Mouse (Mus musculus) liver, postnatal 0 days (tissue): Measurements from ENCODE around the gene Chn1. TPM values are rescaled to one million over a fixed set of nuclear protein-coding genes. Genes with fewer than 3 reads are reported as not detected.
A peak's percentile ranks its signal among the peaks of the same experiment; 100 is the strongest.

Source experiments
- ATAC-seq: fragments of 200-750 bp; cut with Nextera tagmentation; 2 replicates; pipeline ENCODE4 v1.8.0; 2017; ENCODE audit warnings: mild to moderate bottlenecking, moderate library complexity
- DNase-seq: peaks from one replicate; pipeline ENCODE4 v3.0.0-alpha.2; 2016
- H3K27ac ChIP-seq: fragments of 300-500 bp; sonication (generic); 2 replicates; pipeline ENCODE4 v1.5.1; 2014; ENCODE audit warnings: antibody characterized with exemption, moderate library complexity, mild to moderate bottlenecking, low read depth
- H3K27me3 ChIP-seq: fragments of 300-500 bp; sonication (generic); 2 replicates; pipeline ENCODE4 v1.6.1; 2014; ENCODE audit warnings: low read length, control low read depth, mixed read lengths; ENCODE audit not compliant: insufficient read depth
- H3K36me3 ChIP-seq: fragments of 300-500 bp; sonication (generic); replicated peaks from 2 replicates; pipeline ENCODE4 v1.6.1; 2014; ENCODE audit warnings: mild to moderate bottlenecking, control low read depth, low read length, moderate library complexity, mixed read lengths; ENCODE audit not compliant: insufficient read depth
- H3K4me1 ChIP-seq: fragments of 300-500 bp; sonication (generic); 2 replicates; pipeline ENCODE4 v1.6.1; 2014; ENCODE audit warnings: antibody characterized with exemption, mild to moderate bottlenecking, control low read depth; ENCODE audit not compliant: insufficient read depth
- H3K4me2 ChIP-seq: fragments of 300-500 bp; sonication (generic); 2 replicates; pipeline ENCODE4 v1.6.1; 2014; ENCODE audit warnings: low read depth, mild to moderate bottlenecking, low read length, moderate library complexity, mixed read lengths
- H3K4me3 ChIP-seq: fragments of 300-500 bp; sonication (generic); 2 replicates; pipeline ENCODE4 v1.5.1; 2014; ENCODE audit warnings: low read depth, low read length
- H3K9ac ChIP-seq: fragments of 300-500 bp; sonication (generic); replicated peaks from 2 replicates; pipeline ENCODE4 v1.6.1; 2014; ENCODE audit warnings: mild to moderate bottlenecking, moderate library complexity
- H3K9me3 ChIP-seq: fragments of 300-500 bp; sonication (generic); 2 replicates; pipeline ENCODE4 v1.6.1; 2016; ENCODE audit warnings: mild to moderate bottlenecking, control low read depth, low read length, mixed read lengths
- CTCF ChIP-seq: sonication (generic); IDR thresholded peaks from 2 replicates; pipeline ENCODE4 v1.5.1; 2016; ENCODE audit warnings: antibody characterized with exemption, low read depth
- EP300 ChIP-seq: IDR thresholded peaks from 2 replicates; pipeline ENCODE4 v1.6.1; 2016; ENCODE audit warnings: antibody characterized with exemption, low read depth, mild to moderate bottlenecking
- WGBS: fragments of 180-500 bp; shearing (Covaris S2); extraction: QIAGEN DNeasy Blood & Tissue Kit; methylation state at CpG from one replicate; pipeline ENCODE4 v1.1.7; 2014; ENCODE audit not compliant: insufficient replicate concordance; 5-methylcytosine and 5-hydroxymethylcytosine counted together
- polyA plus RNA-seq: library from polyadenylated mRNA; unstranded; fragments of >200 nt; fragmentation: Nextera tagmentation; extraction: Ambion mirVana; gene quantifications from 2 replicates; pipeline ENCODE4 v1.2.1, GENCODE M21; 2015

Chn1 gene
- polyA plus RNA-seq, 1 experiment from 2014 or later = 0.26 TPM

- ATAC-seq (no peak), DNase-seq (no peak)
- 87% methylated on average over 6 of the region's 6 CpGs for WGBS
- no peak overlapping the region for H3K4me2 ChIP-seq
- H3K4me3 ChIP-seq = no peak overlapping the region
- no peak overlapping the region for H3K27ac ChIP-seq
- no peaks in the 10 kb centered on the region for H3K9me3 ChIP-seq
- no peaks in the 10 kb centered on the region for H3K36me3 ChIP-seq
- H3K4me1 ChIP-seq = no peaks in the 10 kb centered on the region
- no peak for TF ChIP-seq EP300
- TF ChIP-seq CTCF = no peak
- no peak overlapping the region for H3K9ac ChIP-seq
- no peaks in the 10 kb centered on the region for H3K27me3 ChIP-seq
Measured at GRCm38 (mm10) chr2:73606616-73607015, 168.5 kb downstream of the Chn1 start.

DNA sequence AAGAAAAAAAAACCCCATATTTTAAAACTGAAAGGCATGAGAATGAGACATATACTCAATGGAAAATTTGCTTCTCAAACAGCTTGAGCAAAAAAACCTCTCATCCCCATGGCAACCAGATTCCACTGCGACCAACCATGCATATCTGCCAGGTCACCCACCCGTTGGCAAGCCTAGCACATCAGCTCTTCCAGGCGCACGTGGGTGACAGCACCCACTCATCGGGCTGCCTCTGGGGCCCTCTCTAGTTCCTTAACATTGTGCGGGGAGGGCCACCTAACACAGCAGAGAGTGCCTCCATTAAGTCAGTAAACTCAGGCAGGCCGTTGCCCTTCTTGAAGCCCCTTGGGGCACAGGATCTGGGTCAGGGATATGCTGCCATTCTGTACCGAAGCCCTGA, 170.1 kb downstream of the Chn1 start:
- WGBS = 70% methylated on average over 8 of the region's 8 CpGs
- Histone ChIP-seq H3K27me3 (no peaks in the 10 kb centered on the region), H3K4me1 (no peaks in the 10 kb centered on the region), H3K27ac (no peak overlapping the region), H3K4me2 (no peak overlapping the region), H3K4me3 (no peak overlapping the region), H3K9ac (no peak overlapping the region), H3K9me3 (no peaks in the 10 kb centered on the region), H3K36me3 (no peaks in the 10 kb centered on the region)
- no peak for ATAC-seq
- DNase-seq = no peak
- TF ChIP-seq CTCF (no peak), EP300 (no peak)

DNA sequence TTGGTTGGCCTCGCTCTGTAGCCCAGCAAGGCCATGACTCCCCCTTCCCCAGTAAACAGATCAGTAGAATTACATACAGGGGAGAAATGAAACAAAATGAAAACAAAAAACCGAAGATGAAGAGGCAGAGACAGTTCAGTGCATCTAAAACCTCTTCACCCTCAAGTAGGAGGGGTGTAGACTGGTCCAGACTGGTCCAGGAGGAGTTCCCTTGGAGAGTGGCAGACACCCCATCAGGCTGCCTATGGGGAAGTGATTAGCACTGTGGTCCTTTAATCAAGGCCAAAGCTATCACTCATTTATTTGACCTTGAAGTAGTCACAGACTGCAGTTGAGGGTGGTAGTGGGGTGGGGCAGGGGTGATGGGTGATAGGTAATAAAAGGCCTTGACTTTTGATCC, 170.6 kb downstream of the Chn1 start:
- no peak for ATAC-seq
- Histone ChIP-seq H3K4me2 (no peak overlapping the region), H3K27ac (no peak overlapping the region), H3K27me3 (no peaks in the 10 kb centered on the region), H3K9ac (no peak overlapping the region), H3K4me1 (no peaks in the 10 kb centered on the region), H3K9me3 (no peaks in the 10 kb centered on the region), H3K4me3 (no peak overlapping the region), H3K36me3 (no peaks in the 10 kb centered on the region)
- DNase-seq = no peak
- TF ChIP-seq EP300 (no peak), CTCF (no peak)
- WGBS = 65% methylated on average over 2 of the region's 2 CpGs

GRCm38 (mm10) chr2:73600650-73601049, 174.5 kb downstream of the Chn1 start:
- H3K9me3 ChIP-seq = no peaks in the 10 kb centered on the region
- ATAC-seq = no peak
- 60% methylated on average over 2 of the region's 2 CpGs for WGBS
- H3K36me3 ChIP-seq = no peaks in the 10 kb centered on the region
- no peaks in the 10 kb centered on the region for H3K27me3 ChIP-seq
- no peak overlapping the region for H3K4me2 ChIP-seq
- no peak overlapping the region for H3K27ac ChIP-seq
- H3K4me1 ChIP-seq = no peaks in the 10 kb centered on the region
- DNase-seq = no peak
- no peak overlapping the region for H3K4me3 ChIP-seq
- TF ChIP-seq CTCF = no peak
- no peak for TF ChIP-seq EP300
- H3K9ac ChIP-seq = no peak overlapping the region

DNA sequence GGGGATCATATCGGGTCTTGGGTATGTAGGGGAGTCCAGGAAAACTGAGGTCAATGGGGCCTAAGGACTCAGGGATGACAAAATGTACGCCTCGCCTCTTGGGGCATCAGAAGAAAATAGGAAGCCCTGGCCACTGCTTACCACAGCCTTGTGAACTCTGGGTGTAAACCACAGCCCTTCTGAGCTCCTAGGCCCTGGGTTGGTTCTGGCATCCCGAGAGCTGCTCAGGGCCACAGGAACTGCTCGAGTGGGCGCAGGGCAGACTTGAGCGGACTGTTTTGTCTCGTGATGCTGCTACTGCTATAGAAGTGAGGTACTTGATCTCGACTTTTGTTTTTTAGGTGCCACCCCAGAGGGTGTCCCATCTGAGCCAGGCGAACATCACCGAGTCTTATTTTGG, 177.4 kb downstream of the Chn1 start:
- DNase-seq (no peak), ATAC-seq (no peak)
- WGBS = 76% methylated on average over 11 of the region's 11 CpGs
- Histone ChIP-seq H3K4me2 (no peak overlapping the region), H3K9me3 (no peaks in the 10 kb centered on the region), H3K27ac (no peak overlapping the region), H3K4me3 (no peak overlapping the region), H3K27me3 (no peaks in the 10 kb centered on the region), H3K4me1 (no peaks in the 10 kb centered on the region), H3K36me3 (no peaks in the 10 kb centered on the region), H3K9ac (no peak overlapping the region)
- TF ChIP-seq EP300 = no peak
- no peak for TF ChIP-seq CTCF

DNA sequence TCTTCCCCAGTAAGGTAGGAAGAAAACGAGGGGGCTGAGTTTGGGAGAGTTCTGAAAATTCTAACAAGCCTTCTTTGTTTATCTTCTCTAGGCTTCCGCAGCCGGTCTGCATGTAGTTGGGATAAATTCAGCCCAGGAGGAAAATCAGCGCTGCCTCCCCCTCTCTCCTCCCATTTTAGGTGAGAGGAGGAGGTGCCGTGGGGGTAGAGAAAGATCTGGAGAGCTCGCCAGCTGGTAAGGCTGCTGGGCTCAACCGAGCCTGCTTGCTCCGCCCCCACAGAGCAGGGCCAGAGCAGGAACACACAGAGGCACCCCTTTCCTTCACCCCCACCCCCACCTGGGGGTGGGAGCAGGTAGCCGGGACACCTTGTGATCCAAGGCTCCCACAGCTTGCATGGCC, 178.4 kb downstream of the Chn1 start:
- no peak overlapping the region for H3K4me3 ChIP-seq
- H3K4me1 ChIP-seq = 0 out of 2 replicates have a peak, but pooled peaks cover 3% of the 10 kb centered on the region
- DNase-seq (no peak), ATAC-seq (no peak)
- H3K27ac ChIP-seq = no peak overlapping the region
- H3K4me2 ChIP-seq = 0 out of 2 replicates have a peak overlapping the region, but pooled peaks have one; percentile 7
- H3K36me3 ChIP-seq = no peaks in the 10 kb centered on the region
- 17% methylated on average over 9 of the region's 9 CpGs for WGBS
- no peak overlapping the region for H3K9ac ChIP-seq
- TF ChIP-seq CTCF = no peak
- TF ChIP-seq EP300 = no peak
- no peaks in the 10 kb centered on the region for H3K9me3 ChIP-seq
- no peaks in the 10 kb centered on the region for H3K27me3 ChIP-seq

- H3K9me3 ChIP-seq = no peaks in the 10 kb centered on the region
- no peak overlapping the region for H3K9ac ChIP-seq
- H3K4me1 ChIP-seq = 0 out of 2 replicates have a peak, but pooled peaks cover 3% of the 10 kb centered on the region
- no peak overlapping the region for H3K27ac ChIP-seq
- no peaks in the 10 kb centered on the region for H3K27me3 ChIP-seq
- no peak for ATAC-seq
- no peak overlapping the region for H3K4me3 ChIP-seq
- 0 out of 2 replicates have a peak overlapping the region, but pooled peaks have one; percentile 7 for H3K4me2 ChIP-seq
- no peak for DNase-seq
- TF ChIP-seq CTCF (no peak), EP300 (no peak)
- no peaks in the 10 kb centered on the region for H3K36me3 ChIP-seq
- 57% methylated on average over 5 of the region's 5 CpGs for WGBS
Measured at GRCm38 (mm10) chr2:73596326-73596725, 178.8 kb downstream of the Chn1 start.
